Comparison of ENCODE assay signal across 8 mouse cellular contexts in genomic region chr2:4152521-4153040, GRCm38 (mm10).
A peak's percentile ranks its signal among the peaks of the same experiment; 100 is the strongest.
DNase-seq lines count a peak whose midpoint lies in the region; ATAC-seq lines count a peak whose summit lies in the region.

No protein-coding gene starts in this region.

- H3K27me3 ChIP-seq in embryonic facial prominence, embryonic 15.5 days: no peaks in the 10 kb centered on the region
- H3K27me3 ChIP-seq in hindbrain, embryonic 16.5 days (replicated peaks; ENCODE audit: control insufficient read depth, insufficient read depth, low read length): no peaks in the 10 kb centered on the region
- no peaks in the 10 kb centered on the region for H3K27me3 ChIP-seq in midbrain, embryonic 14.5 days (ENCODE audit: control insufficient read depth, insufficient read depth, low read length)

- no peaks in the 10 kb centered on the region for H3K9me3 ChIP-seq in embryonic facial prominence, embryonic 15.5 days (replicated peaks)
- no peaks in the 10 kb centered on the region for H3K9me3 ChIP-seq in hindbrain, embryonic 16.5 days (ENCODE audit: control insufficient read depth, low read length)
- no peaks in the 10 kb centered on the region for H3K9me3 ChIP-seq in midbrain, embryonic 14.5 days (ENCODE audit: control insufficient read depth, low read length)

- H3K27ac ChIP-seq in embryonic facial prominence, embryonic 15.5 days (replicated peaks): peak overlapping the region; percentile 80
- H3K27ac ChIP-seq in hindbrain, embryonic 16.5 days (ENCODE audit: low read depth, low read length): peak overlapping the region; percentile 88
- peak overlapping the region; percentile 81 for H3K27ac ChIP-seq in midbrain, embryonic 14.5 days (replicated peaks; ENCODE audit: low read depth, low read length)

- H3K4me1 ChIP-seq in embryonic facial prominence, embryonic 15.5 days: peaks cover 13% of the 10 kb centered on the region
- peaks cover 16% of the 10 kb centered on the region for H3K4me1 ChIP-seq in hindbrain, embryonic 16.5 days (ENCODE audit: control insufficient read depth, insufficient read depth, low read depth, low read length)
- peaks cover 33% of the 10 kb centered on the region for H3K4me1 ChIP-seq in midbrain, embryonic 14.5 days (ENCODE audit: control insufficient read depth, insufficient read depth, low read length)

- no peaks in the 10 kb centered on the region for H3K36me3 ChIP-seq in embryonic facial prominence, embryonic 15.5 days
- no peaks in the 10 kb centered on the region for H3K36me3 ChIP-seq in hindbrain, embryonic 16.5 days (ENCODE audit: control insufficient read depth, insufficient read depth, low read length)
- H3K36me3 ChIP-seq in midbrain, embryonic 14.5 days (ENCODE audit: control insufficient read depth, insufficient read depth, low read length): no peaks in the 10 kb centered on the region

- 4% methylated on average over 14 of the region's 14 CpGs for WGBS in embryonic facial prominence, embryonic 15.5 days
- WGBS in hindbrain, embryonic 16.5 days: under 1% methylated on average over 14 of the region's 14 CpGs
- WGBS in midbrain, embryonic 14.5 days: under 1% methylated on average over 14 of the region's 14 CpGs

- peak overlapping the region; percentile 82 for H3K4me2 ChIP-seq in embryonic facial prominence, embryonic 15.5 days (replicated peaks)
- peak overlapping the region; percentile 70 for H3K4me2 ChIP-seq in hindbrain, embryonic 16.5 days (ENCODE audit: low read length)
- H3K4me2 ChIP-seq in midbrain, embryonic 14.5 days (ENCODE audit: low read length): peak overlapping the region; percentile 65

- DNase-seq in kidney, postnatal 10 days: peak; percentile 8
- DNase-seq in kidney, postnatal 36 days: no peak
- peak; percentile 68 for DNase-seq in midbrain, embryonic 14.5 days
- no peak for DNase-seq in cerebellum, postnatal 4 days (ENCODE audit: low spot score in 2 of 2)
- DNase-seq in right cerebral cortex, postnatal 25 days: no peak
- DNase-seq in kidney, adult 8-10 months: no peak

- H3K4me3 ChIP-seq in embryonic facial prominence, embryonic 15.5 days (replicated peaks): peak overlapping the region; percentile 50
- peak overlapping the region; percentile 48 for H3K4me3 ChIP-seq in hindbrain, embryonic 16.5 days (ENCODE audit: low read length)
- peak overlapping the region; percentile 47 for H3K4me3 ChIP-seq in midbrain, embryonic 14.5 days (replicated peaks; ENCODE audit: low read depth, low read length)

- H3K9ac ChIP-seq in embryonic facial prominence, embryonic 15.5 days: peak overlapping the region; percentile 28; the same call in 1 of the 2 replicates
- peak overlapping the region; percentile 69 for H3K9ac ChIP-seq in hindbrain, embryonic 16.5 days (ENCODE audit: low read depth, low read length)
- H3K9ac ChIP-seq in midbrain, embryonic 14.5 days (replicated peaks; ENCODE audit: low read length): peak overlapping the region; percentile 48

- 0 out of 2 replicates have a peak, but pooled peaks have one; percentile 11 for ATAC-seq in embryonic facial prominence, embryonic 15.5 days (ENCODE audit: insufficient number of reproducible peaks, low FRiP score, low TSS enrichment, low read depth)
- ATAC-seq in hindbrain, embryonic 16.5 days: peak; percentile 56
- ATAC-seq in midbrain, embryonic 14.5 days (ENCODE audit: low FRiP score, low TSS enrichment): 0 out of 2 replicates have a peak, but pooled peaks have one; percentile 13

Comparison
In these comparisons a context has a peak if more than half of its experiments do, and no peak if none do; other contexts are left out.
1. DNase-seq: peak in kidney, postnatal 10 days (single experiment) and midbrain, embryonic 14.5 days (single experiment); none in kidney, postnatal 36 days (0 of 2), cerebellum, postnatal 4 days (0 of 2), right cerebral cortex, postnatal 25 days (single experiment) and kidney, adult 8-10 months (0 of 2).
2. Peak in every context shown above with its lines, with median percentiles within 50 percentile points of each other: ATAC-seq, H3K27ac ChIP-seq, H3K4me2 ChIP-seq, H3K4me3 ChIP-seq and H3K9ac ChIP-seq.